8 mouse cellular contexts compared by ENCODE assay signal in genomic region chr9:42109837-42110451, GRCm38 (mm10). TPM values are rescaled to one million over a fixed set of nuclear protein-coding genes. Genes with fewer than 3 reads are reported as not detected.
DNase-seq lines count a peak whose midpoint lies in the region; ATAC-seq and TF ChIP-seq lines count a peak whose summit lies in the region.

No protein-coding gene starts in this region.

- no peak overlapping the region for H3K4me3 ChIP-seq in heart, postnatal 0 days (ENCODE audit: low read depth, low read length)

- TF ChIP-seq CTCF in heart, postnatal 0 days (IDR thresholded peaks at IDR 0.05; ENCODE audit: low read depth), result no peak

- no peak overlapping the region for H3K4me2 ChIP-seq in heart, postnatal 0 days (ENCODE audit: low read depth, low read length)

- H3K4me1 ChIP-seq in heart, postnatal 0 days (ENCODE audit: control insufficient read depth, insufficient read depth), result no peaks in the 10 kb centered on the region; the same call in 1 of the 2 replicates

- no peaks in the 10 kb centered on the region for H3K9me3 ChIP-seq in heart, postnatal 0 days (replicated peaks; ENCODE audit: control insufficient read depth, low read length)

- ATAC-seq in heart, postnatal 0 days (ENCODE audit: insufficient read depth, low read depth), result no peak; the same call in 1 of the 2 replicates
- no peak for ATAC-seq in erythroid progenitor cell, adult 5-6 weeks (replicated peaks; ENCODE audit: low FRiP score, poor library complexity, severe bottlenecking)

- H3K36me3 ChIP-seq in heart, postnatal 0 days (replicated peaks; ENCODE audit: control insufficient read depth, insufficient read depth, low read length), result no peaks in the 10 kb centered on the region
- H3K36me3 ChIP-seq in splenic B cell, adult 2 months (ENCODE audit: control insufficient read depth, insufficient read depth, low read length, poor library complexity, severe bottlenecking), result peaks cover 15% of the 10 kb centered on the region

- H3K27me3 ChIP-seq in heart, postnatal 0 days (ENCODE audit: control insufficient read depth, insufficient read depth, low read length), result no peaks in the 10 kb centered on the region
- H3K27me3 ChIP-seq in splenic B cell, adult 2 months (ENCODE audit: control insufficient read depth, insufficient read depth, low read length, poor library complexity, severe bottlenecking), result no peaks in the 10 kb centered on the region

- DNase-seq in retina, postnatal 1 day, result peak; percentile 26
- DNase-seq in retina, embryonic 14.5 days (ENCODE audit: low spot score), result no peak
- peak; percentile 52 to 69 for DNase-seq in adrenal gland, postnatal 4 days (ENCODE audit: low spot score in 2 of 2)
- peak; percentile 29 for DNase-seq in heart, postnatal 0 days (ENCODE audit: low spot score)
- peak; percentile 91 to 93 for DNase-seq in kidney, postnatal 36 days
- DNase-seq in splenic B cell, adult 2 months (ENCODE audit: low read depth, low spot score), result peak; percentile 44
- DNase-seq in spleen, postnatal 10 days (ENCODE audit: low spot score in 2 of 2), result no peak

- TF ChIP-seq EP300 in heart, postnatal 0 days (IDR thresholded peaks at IDR 0.05; ENCODE audit: low read depth), result no peak

- peak overlapping the region; percentile 30 for H3K27ac ChIP-seq in heart, postnatal 0 days (ENCODE audit: low read depth)

- H3K9ac ChIP-seq in heart, postnatal 0 days (replicated peaks; ENCODE audit: low read depth, low read length), result no peak overlapping the region

- 34% methylated on average over 9 of the region's 9 CpGs for WGBS in heart, postnatal 0 days

RNA-seq across cellular contexts. Expression of gene Sorl1, which starts 14.2 kb away (rescaled TPM):
- total RNA-seq in adrenal gland, postnatal 4 days (2021), result 10 to 100 TPM; 18.3 to 22.9 TPM
- 3.2 and 12.9 TPM in 2 replicates for total RNA-seq in heart, postnatal 0 days (2014; rRNA removed; ENCODE audit: low replicate concordance)
- 0.59 and 1.1 TPM in 2 replicates for polyA plus RNA-seq in heart, postnatal 0 days (2015; fragmentation: Nextera tagmentation; extraction: Ambion mirVana)
- 18.7 and 21.0 TPM in 2 replicates for total RNA-seq in erythroid progenitor cell, adult 5-6 weeks (2015; ENCODE audit: low replicate concordance)
- total RNA-seq in erythroid progenitor cell, adult 5-6 weeks (2017; ENCODE audit: low replicate concordance), result 6.1 and 13.7 TPM in 2 replicates

Comparison
In these comparisons a context has a peak if more than half of its experiments do, and no peak if none do; other contexts are left out.
1. DNase-seq: peak in retina, postnatal 1 day (single experiment), adrenal gland, postnatal 4 days (2 of 2), heart, postnatal 0 days (single experiment), kidney, postnatal 36 days (2 of 2) and splenic B cell, adult 2 months (single experiment); none in retina, embryonic 14.5 days (single experiment) and spleen, postnatal 10 days (0 of 2).